Mouse (Mus musculus) retina, adult 2 months (tissue): ENCODE results near the gene Vmn2r87.
"Not testable (repeated sequence)": the region's sequence is repeated elsewhere in the genome, so short reads cannot be mapped to it uniquely, and the experiment has no call there.

Source experiments
- DNase-seq: peaks from one replicate; pipeline ENCODE4 v3.0.0-alpha.2; 2012; ENCODE audit warnings: low read depth, low spot score

Gene Vmn2r87

GRCm38 (mm10) chr10:130497296-130497695 is at the start of gene Vmn2r87:
Vmn2r87 (minus strand) TSS chr10:130497396.
- DNase-seq = no peak

GRCm38 (mm10) chr10:130544331-130544730 is 47.1 kb upstream of the Vmn2r87 start:
- DNase-seq = not testable (repeated sequence)

DNA sequence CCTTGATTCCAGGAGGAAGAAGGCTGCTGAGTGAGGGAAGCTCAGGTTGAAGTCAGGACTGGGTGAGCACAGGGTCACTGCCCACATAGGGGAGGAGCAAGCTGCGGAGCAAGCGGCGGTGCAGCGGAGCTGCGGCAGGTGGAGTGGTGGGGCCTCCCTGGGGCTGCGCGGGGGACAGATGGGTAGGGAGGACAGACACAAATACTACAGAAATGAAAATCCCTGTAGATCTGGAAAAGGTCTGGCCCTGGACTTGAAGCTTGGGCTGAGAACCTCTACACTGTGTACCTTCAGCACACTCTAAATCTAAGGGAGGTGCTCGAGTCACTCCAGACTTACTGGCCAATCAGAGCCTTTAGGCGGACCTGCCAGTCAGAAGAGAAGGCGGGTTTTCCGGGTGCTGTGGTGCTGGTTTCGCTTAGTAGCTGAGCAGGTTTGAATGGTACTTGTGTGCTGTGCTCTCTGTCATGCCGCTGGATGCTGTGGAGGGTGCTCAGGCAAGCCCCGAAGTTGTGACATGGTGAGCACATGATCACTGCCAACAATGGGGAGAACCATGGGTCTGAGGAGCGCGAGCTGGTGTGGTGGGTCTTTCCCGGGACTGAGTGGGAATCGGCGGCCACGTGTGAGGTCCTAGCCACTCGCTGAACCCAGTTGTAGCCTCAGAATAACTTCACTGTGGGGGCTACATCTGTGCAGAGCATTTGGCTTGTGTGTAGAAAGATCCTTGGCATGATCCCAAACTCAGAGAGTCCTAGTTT is 44.9 kb upstream of the Vmn2r87 start:
- DNase-seq = not testable (repeated sequence)

DNA sequence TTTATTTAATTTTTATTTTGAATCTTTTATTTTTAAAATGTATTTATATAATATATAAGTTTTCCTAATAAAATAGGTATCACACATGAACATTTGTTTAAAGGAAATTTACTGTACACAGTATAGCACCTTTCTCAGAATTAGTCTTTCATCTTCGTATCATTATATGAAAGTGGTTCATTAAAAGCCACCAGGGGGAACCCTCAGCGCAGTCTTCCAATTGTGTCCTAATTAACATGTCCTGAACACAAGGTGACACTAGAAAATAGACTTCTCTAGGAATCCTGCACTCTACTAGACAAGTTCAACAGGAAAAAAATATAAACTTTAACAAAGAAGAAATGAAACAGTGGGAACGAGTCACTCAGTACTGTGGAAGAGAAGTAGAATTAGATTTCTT is 38.9 kb upstream of the Vmn2r87 start:
- DNase-seq = no peak

DNA sequence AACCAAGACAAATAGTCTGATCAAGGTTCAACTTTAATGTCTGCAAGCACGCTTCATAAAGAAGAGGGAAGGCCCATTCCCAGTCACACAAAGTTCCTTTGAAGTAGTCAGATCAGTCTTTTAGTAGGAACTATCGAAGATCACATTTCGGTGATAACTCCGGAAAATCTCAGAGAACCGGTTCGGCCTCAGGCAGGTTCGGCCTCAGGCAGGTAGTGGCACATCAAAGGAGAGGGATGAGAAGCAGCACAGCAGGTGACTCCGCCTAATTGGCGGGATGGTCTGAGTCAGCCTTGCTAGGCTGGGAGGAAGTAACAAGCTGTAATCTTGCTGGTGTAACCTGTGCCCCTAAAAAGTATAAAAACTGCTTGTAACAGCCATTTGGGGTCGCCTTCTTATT is 30.7 kb upstream of the Vmn2r87 start:
- no peak for DNase-seq

DNA sequence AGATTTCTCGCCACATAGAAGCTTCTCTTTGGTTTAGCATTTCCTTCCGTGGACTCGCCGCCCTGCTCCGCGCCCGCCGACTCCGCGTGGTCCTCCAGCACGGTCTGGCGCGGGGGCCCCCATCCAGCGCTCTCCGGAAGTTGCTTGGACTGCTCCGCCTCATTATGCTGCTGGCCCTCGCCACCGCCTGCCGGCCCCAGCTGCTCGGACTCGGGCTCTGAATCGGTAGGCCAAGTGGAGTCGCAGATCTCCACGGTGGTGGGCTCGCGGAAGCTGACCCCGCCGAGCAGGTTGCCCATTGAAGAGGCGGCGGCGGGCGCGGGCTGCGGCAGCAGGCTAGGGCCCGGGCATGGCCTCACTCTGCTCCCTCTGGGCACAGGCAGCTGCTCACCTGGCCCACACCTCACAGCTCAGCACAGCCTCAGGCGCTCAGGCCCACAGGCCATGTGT is 26.9 kb downstream of the Vmn2r87 start:
- no peak for DNase-seq

DNA sequence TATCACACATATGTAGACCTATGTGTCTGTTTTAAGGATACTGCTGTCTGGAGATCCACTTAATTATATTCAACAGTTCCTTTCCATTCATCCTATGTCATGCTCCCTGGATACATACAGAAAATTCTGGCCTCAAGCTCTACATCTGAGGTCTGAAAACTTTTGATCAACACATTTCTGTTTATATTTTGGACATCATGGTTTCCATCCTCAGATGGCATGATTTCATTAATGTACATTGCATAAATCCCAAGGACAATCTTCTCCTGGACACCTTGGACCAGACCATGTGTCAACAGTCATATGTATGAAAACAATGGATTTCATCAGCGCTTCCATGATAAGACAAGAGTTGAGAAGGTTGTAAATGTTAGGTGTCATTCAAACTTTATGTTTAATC is 41.2 kb downstream of the Vmn2r87 start, which contains the start of gene Vmn2r86:
Gene Vmn2r86, minus strand, starts transcription at position 101 of the 400 bp plus-strand sequence.
- not testable (repeated sequence) for DNase-seq

DNA sequence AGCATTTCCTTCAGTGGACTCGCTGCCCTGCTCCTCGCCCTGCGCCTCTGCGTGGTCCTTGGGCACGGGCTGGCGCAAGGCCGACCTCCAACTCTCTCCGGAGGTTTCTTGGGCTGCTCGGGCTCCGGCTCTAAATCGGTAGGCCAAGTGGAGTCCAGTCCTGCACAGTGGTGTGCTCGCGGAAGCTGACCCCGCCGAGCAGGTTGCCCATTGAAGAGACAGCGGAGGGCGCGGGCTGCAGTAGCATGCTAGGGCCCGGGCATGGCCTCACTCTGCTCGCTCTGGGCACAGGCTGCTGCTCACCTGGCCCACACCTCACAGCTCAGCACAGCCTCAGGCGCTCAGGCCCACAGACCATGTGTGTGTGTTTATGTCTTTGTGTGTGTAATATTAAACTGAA is 52.4 kb downstream of the Vmn2r87 start:
- DNase-seq = no peak

- not testable (repeated sequence) for DNase-seq
These were observed 62.9 kb downstream of the Vmn2r87 start for GRCm38 (mm10) chr10:130434185-130434898.

- DNase-seq = not testable (repeated sequence)
These were observed 67.6 kb downstream of the Vmn2r87 start, which contains the start of gene Vmn2r85 for GRCm38 (mm10) chr10:130429603-130430002. Vmn2r85 (minus strand) TSS chr10:130429703.

GRCm38 (mm10) chr10:130422368-130422767 is 74.8 kb downstream of the Vmn2r87 start:
- not testable (repeated sequence) for DNase-seq
